Mouse (Mus musculus) MEL (cell line): Measurements from ENCODE around the gene Wbp4.
A peak's percentile ranks its signal among the peaks of the same experiment; 100 is the strongest.

Experiments
- CHD1 ChIP-seq: IDR thresholded peaks from 2 replicates; pipeline ENCODE4 v1.6.1; 2012; ENCODE audit warnings: low read depth, mild to moderate bottlenecking, inconsistent platforms, low read length, improper control_type of control experiment
- CHD2 ChIP-seq: IDR thresholded peaks from 2 replicates; pipeline ENCODE4 v1.6.1; 2011; ENCODE audit warnings: low read length, improper control_type of control experiment
- CTCF ChIP-seq, 3 experiments: IDR thresholded peaks in 2 of 3; conservative IDR thresholded peaks in 1 of 3; 2 replicates each; pipeline ENCODE4 v1.5.1; 2011 to 2012; ENCODE audit warnings: low read length in 3 of 3, low read depth in 2 of 3, mild to moderate bottlenecking in 2 of 3, improper control_type of control experiment in 1 of 3, inconsistent platforms in 1 of 3, mixed read lengths in 1 of 3, moderate library complexity in 1 of 3; ENCODE audit not compliant: control insufficient read depth in 1 of 3, insufficient read depth in 1 of 3, poor library complexity in 1 of 3, severe bottlenecking in 1 of 3
- E2F4 ChIP-seq: IDR thresholded peaks from 2 replicates; pipeline ENCODE4 v1.6.1; 2011; ENCODE audit warnings: low read depth, low read length, improper control_type of control experiment, borderline replicate concordance
- EP300 ChIP-seq, 2 experiments: IDR thresholded peaks; 2 replicates each; pipeline ENCODE4 v1.6.1; 2011; ENCODE audit warnings: improper control_type of control experiment in 2 of 2, low read length in 2 of 2, low read depth in 1 of 2, mild to moderate bottlenecking in 1 of 2
- USF1 ChIP-seq: IDR thresholded peaks from 2 replicates; pipeline ENCODE4 v1.6.1; 2014; ENCODE audit warnings: low read depth, mild to moderate bottlenecking, inconsistent platforms, low read length, improper control_type of control experiment, moderate library complexity
- ZKSCAN1 ChIP-seq: IDR thresholded peaks from 2 replicates; pipeline ENCODE4 v1.6.1; 2012; ENCODE audit warnings: low read depth, mild to moderate bottlenecking, inconsistent platforms, low read length, improper control_type of control experiment, moderate library complexity

DNA sequence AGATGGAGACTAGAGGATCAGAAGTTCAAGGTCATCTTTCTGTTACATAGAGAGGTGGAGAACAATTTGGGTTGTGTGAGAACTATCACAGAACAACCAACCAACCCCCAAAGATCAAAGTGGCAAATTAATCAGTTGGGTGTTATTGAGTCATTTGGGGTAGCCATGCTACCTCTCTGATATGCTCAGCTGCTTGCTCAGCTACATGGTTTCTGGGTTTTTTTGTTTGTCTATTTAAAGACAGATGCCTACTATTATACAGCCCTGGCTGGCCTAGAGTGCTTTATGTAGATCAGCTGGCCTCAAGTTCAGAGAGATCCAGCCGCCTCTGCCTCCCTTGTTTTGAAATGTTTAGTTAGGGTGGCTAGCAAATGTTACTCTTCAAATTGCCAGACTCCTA is 39.7 kb upstream of the Wbp4 start:
- TF ChIP-seq E2F4 (no peak), USF1 (no peak), CHD1 (no peak), EP300 (IDR thresholded peaks at IDR 0.05; ENCODE audit: low read depth in 1 of 2, low read length in 2 of 2) (0 out of 4 replicates have a peak, but pooled peaks of 1 of the 2 experiments have one; percentile 6), ZKSCAN1 (no peak), CHD2 (no peak), CTCF (IDR thresholded peaks at IDR 0.05 in 2 of 3, conservative IDR thresholded peaks at IDR 0.05 in 1 of 3; ENCODE audit: control insufficient read depth in 1 of 3, insufficient read depth in 1 of 3, low read depth in 2 of 3, low read length in 3 of 3, poor library complexity in 1 of 3, severe bottlenecking in 1 of 3) (no peak)
